Mouse (Mus musculus) kidney, postnatal 4 days (tissue): ENCODE data around the gene Gm20920.
"Not testable (repeated sequence)": the region's sequence is repeated elsewhere in the genome, so short reads cannot be mapped to it uniquely, and the experiment has no call there.

ENCODE experiments used
- DNase-seq, 2 experiments: peaks; one replicate each; pipeline ENCODE4 v3.0.0; 2021; ENCODE audit warnings: mixed read lengths in 2 of 2

Gene Gm20920

DNA sequence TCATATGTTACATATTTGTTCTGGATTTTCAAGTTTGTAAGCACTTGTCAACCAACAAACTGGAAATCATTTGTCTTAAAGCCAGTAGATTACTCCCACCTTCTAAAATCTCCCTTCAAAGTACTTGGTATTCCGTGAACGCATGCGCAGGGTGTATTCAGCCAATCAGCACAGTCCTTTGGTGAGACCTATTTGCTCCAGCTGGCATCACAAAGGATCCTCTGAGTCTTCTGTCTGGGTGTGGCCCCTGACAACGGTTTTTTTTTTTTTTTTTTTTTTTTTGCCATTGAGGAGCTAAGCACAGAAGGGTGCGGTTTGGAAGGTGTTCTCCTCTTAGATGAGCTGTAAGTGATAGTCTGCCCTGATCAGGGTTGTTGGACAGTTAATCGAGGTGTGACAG, at the start of gene Gm20920:
Gene Gm20920, plus strand, starts transcription at position 301 of the 400 bp plus-strand sequence.
- not testable (repeated sequence) for DNase-seq
